ENCODE assay signal across 10 mouse cellular contexts in genomic region chr3:36861411-36862410, GRCm38 (mm10). TPM values are rescaled to one million over a fixed set of nuclear protein-coding genes. Genes with fewer than 3 reads are reported as not detected.
DNase-seq lines count a peak whose midpoint lies in the region; ATAC-seq and TF ChIP-seq lines count a peak whose summit lies in the region.
"Had no signal": no experiment of that assay in that cellular context is flagged by ENCODE, and none has a peak within 500 bp of the region (broad histone marks: within the 10 kb centered on the region; RNA-seq: fewer than 3 reads in every experiment).

No protein-coding gene starts in this region.

- TF ChIP-seq CTCF in thymus, adult 2 months (IDR thresholded peaks at IDR 0.05; ENCODE audit: borderline replicate concordance, control insufficient read depth, extremely low read depth, insufficient read depth, low read length, poor library complexity), result no peak
- TF ChIP-seq CTCF in small intestine, adult 2 months (IDR thresholded peaks at IDR 0.05; ENCODE audit: extremely low read depth, insufficient read length, insufficient replicate concordance, low read depth, low read length), result no peak

- no peak overlapping the region for H3K4me3 ChIP-seq in heart, embryonic 15.5 days
- H3K4me3 ChIP-seq in heart, embryonic 12.5 days, result no peak overlapping the region
- no peak overlapping the region for H3K4me3 ChIP-seq in thymus, adult 2 months (ENCODE audit: control insufficient read depth, insufficient read depth, low read length)
- no peak overlapping the region for H3K4me3 ChIP-seq in small intestine, adult 2 months (ENCODE audit: low read depth, low read length)
- H3K4me3 ChIP-seq in midbrain, embryonic 14.5 days (replicated peaks; ENCODE audit: low read depth, low read length), result no peak overlapping the region
- H3K4me3 ChIP-seq in forebrain, embryonic 15.5 days, result no peak overlapping the region

- H3K9me3 ChIP-seq in heart, embryonic 15.5 days (replicated peaks), result no peaks in the 10 kb centered on the region
- 0 out of 2 replicates have a peak, but pooled peaks cover 3% of the 10 kb centered on the region for H3K9me3 ChIP-seq in heart, embryonic 12.5 days (replicated peaks)
- H3K9me3 ChIP-seq in midbrain, embryonic 14.5 days (ENCODE audit: control insufficient read depth, low read length), result no peaks in the 10 kb centered on the region
- H3K9me3 ChIP-seq in forebrain, embryonic 15.5 days, result no peaks in the 10 kb centered on the region
- H3K9me3 ChIP-seq: hindbrain, embryonic 13.5 days; midbrain, embryonic 12.5 days had no signal

- peak overlapping the region; percentile 88 for H3K27ac ChIP-seq in heart, embryonic 15.5 days
- H3K27ac ChIP-seq in heart, embryonic 12.5 days (ENCODE audit: poor library complexity, severe bottlenecking), result no peak overlapping the region
- peak overlapping the region; percentile 37; the same call in 1 of the 2 replicates for H3K27ac ChIP-seq in thymus, adult 2 months (ENCODE audit: control insufficient read depth, insufficient read depth, low read length)
- H3K27ac ChIP-seq in small intestine, adult 2 months (ENCODE audit: insufficient read depth, low read depth, low read length), result peak overlapping the region; percentile 76
- no peak overlapping the region for H3K27ac ChIP-seq in midbrain, embryonic 14.5 days (replicated peaks; ENCODE audit: low read depth, low read length)
- no peak overlapping the region for H3K27ac ChIP-seq in forebrain, embryonic 15.5 days (replicated peaks)

- H3K4me2 ChIP-seq in heart, embryonic 15.5 days, result no peak overlapping the region
- no peak overlapping the region for H3K4me2 ChIP-seq in heart, embryonic 12.5 days
- H3K4me2 ChIP-seq in midbrain, embryonic 14.5 days (ENCODE audit: low read length), result no peak overlapping the region
- no peak overlapping the region for H3K4me2 ChIP-seq in forebrain, embryonic 15.5 days (replicated peaks)

- DNase-seq in thymus, adult 2 months, result no peak
- DNase-seq in thymus, adult 18-20 months, result no peak
- peak; percentile 84 for DNase-seq in induced T-regulatory cell, adult 2 months (ENCODE audit: low read depth)
- DNase-seq in midbrain, embryonic 14.5 days, result no peak

- peaks cover 9% of the 10 kb centered on the region; the same call in 1 of the 2 replicates for H3K36me3 ChIP-seq in heart, embryonic 15.5 days
- peaks cover 16% of the 10 kb centered on the region for H3K36me3 ChIP-seq in heart, embryonic 12.5 days
- peaks cover 20% of the 10 kb centered on the region for H3K36me3 ChIP-seq in thymus, adult 2 months (ENCODE audit: control insufficient read depth, insufficient read depth, low read length)
- peaks cover 11% of the 10 kb centered on the region for H3K36me3 ChIP-seq in small intestine, adult 2 months (ENCODE audit: control insufficient read depth, insufficient read depth, low read length)
- H3K36me3 ChIP-seq in midbrain, embryonic 14.5 days (ENCODE audit: control insufficient read depth, insufficient read depth, low read length), result peaks cover 10% of the 10 kb centered on the region
- peaks cover 12% of the 10 kb centered on the region for H3K36me3 ChIP-seq in forebrain, embryonic 15.5 days

- 85% methylated on average over 3 of the region's 3 CpGs for WGBS in heart, embryonic 15.5 days
- 83% methylated on average over 3 of the region's 3 CpGs for WGBS in heart, embryonic 12.5 days
- 53% methylated on average over 3 of the region's 3 CpGs for WGBS in thymus, adult 2 months
- 68% methylated on average over 3 of the region's 3 CpGs for WGBS in small intestine, adult 2 months
- WGBS in midbrain, embryonic 14.5 days, result 95% methylated on average over 3 of the region's 3 CpGs
- 94% methylated on average over 3 of the region's 3 CpGs for WGBS in forebrain, embryonic 15.5 days

- ATAC-seq in heart, embryonic 15.5 days (replicated peaks; ENCODE audit: insufficient number of reproducible peaks, insufficient read depth, low FRiP score, low read depth), result no peak
- no peak for ATAC-seq in heart, embryonic 12.5 days (ENCODE audit: insufficient number of reproducible peaks, low FRiP score)
- ATAC-seq in midbrain, embryonic 14.5 days (ENCODE audit: low FRiP score, low TSS enrichment), result no peak
- no peak for ATAC-seq in forebrain, embryonic 15.5 days (replicated peaks)

- H3K27me3 ChIP-seq in heart, embryonic 15.5 days, result no peaks in the 10 kb centered on the region
- no peaks in the 10 kb centered on the region for H3K27me3 ChIP-seq in heart, embryonic 12.5 days (replicated peaks)
- no peaks in the 10 kb centered on the region for H3K27me3 ChIP-seq in thymus, adult 2 months (ENCODE audit: control insufficient read depth, insufficient read depth, low read length)
- no peaks in the 10 kb centered on the region for H3K27me3 ChIP-seq in small intestine, adult 2 months (ENCODE audit: control insufficient read depth, insufficient read depth, low read length)
- H3K27me3 ChIP-seq in midbrain, embryonic 14.5 days (ENCODE audit: control insufficient read depth, insufficient read depth, low read length), result no peaks in the 10 kb centered on the region
- no peaks in the 10 kb centered on the region for H3K27me3 ChIP-seq in forebrain, embryonic 15.5 days
- H3K27me3 ChIP-seq: hindbrain, embryonic 13.5 days; midbrain, embryonic 12.5 days had no signal

- H3K9ac ChIP-seq in heart, embryonic 15.5 days, result no peak overlapping the region
- no peak overlapping the region for H3K9ac ChIP-seq in heart, embryonic 12.5 days
- no peak overlapping the region for H3K9ac ChIP-seq in midbrain, embryonic 14.5 days (replicated peaks; ENCODE audit: low read length)
- H3K9ac ChIP-seq in forebrain, embryonic 15.5 days (replicated peaks), result no peak overlapping the region

- no peak for TF ChIP-seq POLR2A in thymus, adult 2 months (IDR thresholded peaks at IDR 0.05; ENCODE audit: control insufficient read depth, extremely low read depth, insufficient read depth, low read length, poor library complexity)
- TF ChIP-seq POLR2A in small intestine, adult 2 months (IDR thresholded peaks at IDR 0.05; ENCODE audit: low read depth, low read length), result no peak

- peaks cover 10% of the 10 kb centered on the region for H3K4me1 ChIP-seq in heart, embryonic 15.5 days (replicated peaks)
- H3K4me1 ChIP-seq in heart, embryonic 12.5 days (replicated peaks), result peaks cover 4% of the 10 kb centered on the region; the same call in 1 of the 2 replicates
- peaks cover 5% of the 10 kb centered on the region; the same call in 1 of the 2 replicates for H3K4me1 ChIP-seq in thymus, adult 2 months (replicated peaks; ENCODE audit: control insufficient read depth, insufficient read depth, low read length)
- no peaks in the 10 kb centered on the region; the same call in 1 of the 2 replicates for H3K4me1 ChIP-seq in small intestine, adult 2 months (ENCODE audit: control insufficient read depth, insufficient read depth, insufficient read length, low read length)
- H3K4me1 ChIP-seq in midbrain, embryonic 14.5 days (ENCODE audit: control insufficient read depth, insufficient read depth, low read length), result peaks cover 6% of the 10 kb centered on the region; the same call in 1 of the 2 replicates
- H3K4me1 ChIP-seq in forebrain, embryonic 15.5 days, result peaks cover 5% of the 10 kb centered on the region

RNA-seq across cellular contexts. Expression of gene 4932438A13Rik, which starts 1.2 kb away (rescaled TPM):
- polyA plus RNA-seq in heart, embryonic 15.5 days (2015; fragmentation: Nextera tagmentation; extraction: Ambion mirVana), result 27.7 and 36.0 TPM in 2 replicates
- 34.7 and 37.5 TPM in 2 replicates for polyA plus RNA-seq in heart, embryonic 12.5 days (2016; fragmentation: Nextera tagmentation; extraction: Ambion mirVana)
- polyA plus RNA-seq in thymus, adult 2 months (2012; rRNA removed), result 33.4 and 34.4 TPM in 2 replicates
- polyA plus RNA-seq in small intestine, adult 2 months (2012; rRNA removed), result 5.4 and 13.3 TPM in 2 replicates
- 83.2 and 107 TPM in 2 replicates for polyA plus RNA-seq in midbrain, embryonic 14.5 days (2014; fragmentation: Nextera tagmentation; extraction: Ambion mirVana)
- 68.7 and 72.7 TPM in 2 replicates for polyA plus RNA-seq in forebrain, embryonic 15.5 days (2015; fragmentation: Nextera tagmentation; extraction: Ambion mirVana)

Comparison
In these comparisons a context has a peak if more than half of its experiments do, and no peak if none do; other contexts are left out.
1. H3K27ac ChIP-seq: peak in heart, embryonic 15.5 days (single experiment), thymus, adult 2 months (single experiment) and small intestine, adult 2 months (single experiment); none in heart, embryonic 12.5 days (single experiment), midbrain, embryonic 14.5 days (single experiment) and forebrain, embryonic 15.5 days (single experiment).